Mouse (Mus musculus) spleen, adult 2 months (tissue): ENCODE results near the gene Zfhx3. TPM values are rescaled to one million over a fixed set of nuclear protein-coding genes. Genes with fewer than 3 reads are reported as not detected.

ENCODE experiments used
- DNase-seq, 2 experiments: peaks; one replicate each; pipeline versions ENCODE4 v3.0.0 to v3.0.0-alpha.2; 2012 to 2021; ENCODE audit warnings: low spot score in 2 of 2, low read depth in 1 of 2
- H3K27ac ChIP-seq: fragments of 200-500 bp; 2 replicates; pipeline ENCODE4 v1.5.1; 2012; ENCODE audit warnings: low read length, inconsistent platforms; ENCODE audit not compliant: insufficient read depth
- H3K27me3 ChIP-seq: fragments of 200-500 bp; 2 replicates; pipeline ENCODE4 v1.6.1; 2012; ENCODE audit warnings: mild to moderate bottlenecking, moderate library complexity, low read length, inconsistent platforms; ENCODE audit not compliant: control insufficient read depth, insufficient read depth
- H3K36me3 ChIP-seq: fragments of 200-500 bp; 2 replicates; pipeline ENCODE4 v1.6.1; 2012; ENCODE audit warnings: mild to moderate bottlenecking, low read length, inconsistent platforms; ENCODE audit not compliant: control insufficient read depth, insufficient read depth
- H3K4me1 ChIP-seq: fragments of 200-500 bp; 2 replicates; pipeline ENCODE4 v1.6.1; 2011; ENCODE audit warnings: inconsistent platforms; ENCODE audit not compliant: control insufficient read depth, insufficient read depth, insufficient read length
- H3K4me3 ChIP-seq: fragments of 200-500 bp; 2 replicates; pipeline ENCODE4 v1.5.1; 2011; ENCODE audit warnings: mild to moderate bottlenecking, inconsistent platforms; ENCODE audit not compliant: insufficient read depth, insufficient read length; ENCODE audit errors: extremely low read depth
- CTCF ChIP-seq: fragments of 200-500 bp; IDR thresholded peaks from 2 replicates; pipeline ENCODE4 v1.5.1; 2011; ENCODE audit warnings: mild to moderate bottlenecking, inconsistent platforms; ENCODE audit not compliant: insufficient read depth, insufficient read length, insufficient replicate concordance; ENCODE audit errors: extremely low read depth
- POLR2A ChIP-seq: fragments of 200-500 bp; IDR thresholded peaks from 2 replicates; pipeline ENCODE4 v1.6.1; 2011; ENCODE audit warnings: low read depth, low read length, inconsistent platforms
- WGBS: fragments of 180-500 bp; shearing (Covaris S2); methylation state at CpG from one replicate; pipeline ENCODE4 v1.1.7; 2018; 5-methylcytosine and 5-hydroxymethylcytosine counted together
- polyA plus RNA-seq: library from polyadenylated mRNA; depleted of rRNA; stranded (reverse); fragments of >200 nt; gene quantifications from 2 replicates; pipeline ENCODE4 v1.2.3, GENCODE M21; 2012

Gene Zfhx3
- polyA plus RNA-seq, 1 experiment: 1.5 TPM

DNA sequence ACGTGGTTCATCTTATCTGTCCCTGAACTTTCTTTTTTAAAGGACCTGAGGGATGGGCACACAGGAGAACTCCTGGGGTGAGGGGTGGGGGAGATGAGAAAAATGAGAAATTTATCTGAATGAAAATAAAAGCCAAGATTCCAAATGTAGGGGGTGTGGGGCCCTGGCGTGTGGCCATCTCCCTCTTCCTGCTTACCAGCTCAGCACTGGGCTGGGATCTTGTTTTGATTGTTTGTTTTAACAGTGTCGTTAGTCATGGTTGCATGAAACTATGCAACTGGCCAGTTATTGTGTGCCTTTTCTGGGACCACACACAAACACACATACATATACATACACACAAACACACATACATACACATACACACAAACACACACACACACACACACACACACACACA, 362.9 kb downstream of the Zfhx3 start:
- whole genome bisulfite sequencing: 84% methylated on average over 3 of the region's 3 CpGs
- no peak overlapping the region for H3K27ac ChIP-seq
- no peaks in the 10 kb centered on the region for H3K4me1 ChIP-seq

DNA sequence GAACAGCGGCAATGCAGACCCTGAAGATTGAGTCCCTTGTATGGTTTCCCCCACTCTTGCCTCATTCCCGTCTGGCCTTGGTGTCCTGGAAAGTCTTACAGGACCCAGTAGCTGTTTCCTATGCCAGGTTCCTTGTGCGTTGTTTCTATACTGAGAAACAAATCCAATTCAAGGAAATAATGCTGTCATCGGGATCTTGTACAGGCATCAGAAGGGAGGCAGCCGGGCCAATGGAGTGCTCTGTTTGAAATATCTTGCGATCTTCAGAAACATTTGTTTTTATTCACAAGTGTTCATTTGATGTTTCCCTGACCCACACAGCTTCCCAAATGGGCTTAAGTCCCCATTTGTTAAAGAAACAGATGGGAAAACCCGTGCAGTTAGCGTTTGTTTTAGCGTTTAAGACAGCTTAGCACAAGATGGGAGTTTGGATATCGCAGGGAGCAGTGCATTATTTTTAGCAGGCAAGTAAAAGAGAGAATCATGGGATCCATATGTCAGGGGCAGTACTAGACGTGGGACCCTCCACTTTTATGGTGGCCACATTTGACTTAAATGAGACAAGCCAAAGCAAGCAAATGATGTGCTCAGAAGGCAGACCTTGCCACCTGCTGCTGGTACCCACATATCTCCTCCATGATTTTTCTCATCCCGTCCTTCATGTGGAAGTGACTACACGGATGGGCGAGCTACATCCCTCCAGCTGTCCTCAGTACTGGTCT, 367.2 kb downstream of the Zfhx3 start:
- Histone ChIP-seq H3K4me1 (no peaks in the 10 kb centered on the region), H3K4me3 (no peak overlapping the region), H3K27ac (no peak overlapping the region), H3K36me3 (no peaks in the 10 kb centered on the region), H3K27me3 (no peaks in the 10 kb centered on the region)
- no peak for DNase-seq
- TF ChIP-seq CTCF: no peak
- no peak for TF ChIP-seq POLR2A
- WGBS: 91% methylated on average over 14 of the region's 14 CpGs

More for the DNA sequence above, 362.9 kb downstream of the Zfhx3 start:
- no peaks in the 10 kb centered on the region for H3K36me3 ChIP-seq
- H3K4me3 ChIP-seq: no peak overlapping the region
- TF ChIP-seq CTCF (no peak), POLR2A (no peak)
- DNase-seq: no peak
- no peaks in the 10 kb centered on the region for H3K27me3 ChIP-seq

DNA sequence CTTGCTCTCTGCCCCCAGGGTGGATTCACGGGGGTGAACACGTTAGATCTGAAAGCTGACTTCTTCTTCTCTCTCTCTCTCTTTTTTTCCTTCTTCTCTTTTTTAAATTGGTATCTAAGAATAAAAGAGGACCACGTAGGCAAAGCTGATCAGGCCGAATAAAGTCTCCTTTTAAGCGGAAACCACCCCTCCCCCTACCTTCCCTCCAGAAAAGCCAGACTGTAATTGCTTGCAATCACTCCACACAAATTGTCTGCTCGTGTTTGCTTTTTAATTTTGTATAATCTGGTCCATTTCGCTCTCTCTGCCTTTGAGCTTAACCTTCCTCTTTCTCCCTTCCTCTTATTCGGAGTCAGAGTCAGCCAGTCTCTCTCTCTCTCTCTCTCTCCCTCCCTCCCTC, 372.6 kb downstream of the Zfhx3 start:
- no peak for TF ChIP-seq POLR2A
- TF ChIP-seq CTCF: no peak
- 19% methylated on average over 8 of the region's 8 CpGs for WGBS
- no peaks in the 10 kb centered on the region for H3K4me1 ChIP-seq
- H3K27ac ChIP-seq: no peak overlapping the region
- DNase-seq: no peak
- H3K36me3 ChIP-seq: no peaks in the 10 kb centered on the region
- H3K27me3 ChIP-seq: no peaks in the 10 kb centered on the region
- no peak overlapping the region for H3K4me3 ChIP-seq

DNA sequence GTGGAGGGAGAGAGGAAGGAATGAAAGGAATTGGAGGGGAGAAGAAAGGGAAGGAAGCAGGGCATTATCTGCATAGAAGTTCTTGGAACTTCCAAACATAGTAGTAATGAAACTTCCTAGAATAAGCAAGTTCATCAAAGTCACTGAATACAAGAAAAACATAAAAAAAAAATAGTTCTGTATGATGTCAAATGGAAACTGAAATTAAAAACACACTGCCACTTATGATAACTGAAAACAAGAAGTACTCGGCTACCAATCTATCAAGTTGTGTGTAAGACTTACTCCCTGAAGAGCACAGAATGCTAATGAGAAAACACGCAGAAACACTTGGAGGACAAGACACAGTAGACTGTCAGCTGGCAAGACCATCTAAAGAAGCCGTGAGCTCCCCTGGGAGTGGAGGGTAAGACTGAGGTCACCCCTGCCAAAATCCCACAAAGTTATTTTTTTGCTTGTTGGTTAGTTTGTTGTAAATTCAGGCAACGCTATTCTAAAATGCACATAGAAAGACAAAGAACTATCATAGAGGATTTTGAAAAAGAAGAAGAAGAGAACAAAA, 375.2 kb downstream of the Zfhx3 start:
- Histone ChIP-seq H3K36me3 (no peaks in the 10 kb centered on the region), H3K27me3 (no peaks in the 10 kb centered on the region), H3K4me1 (no peaks in the 10 kb centered on the region), H3K27ac (no peak overlapping the region), H3K4me3 (no peak overlapping the region)
- DNase-seq: no peak
- 32% methylated on average over 4 of the region's 4 CpGs for WGBS
- TF ChIP-seq CTCF (no peak), POLR2A (no peak)

DNA sequence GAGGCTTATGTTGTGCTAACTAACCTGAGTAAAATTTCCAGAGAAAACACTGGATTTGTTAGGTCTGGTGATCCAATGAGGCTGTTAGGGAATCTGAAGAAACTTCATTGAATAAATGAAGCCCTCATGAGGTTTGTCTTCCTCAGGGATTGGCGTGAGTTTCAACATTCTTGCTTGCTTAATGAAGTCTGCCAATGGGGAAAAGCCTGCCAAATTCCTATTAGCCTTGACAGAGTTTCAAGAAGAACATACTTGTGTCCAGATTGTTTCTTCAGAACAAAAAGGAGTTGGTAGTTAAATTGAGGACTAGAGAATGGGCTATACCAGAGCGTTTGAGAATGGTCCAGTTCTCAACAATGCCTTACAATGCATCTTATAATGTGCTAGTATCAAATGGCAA, 385.3 kb downstream of the Zfhx3 start:
- H3K4me1 ChIP-seq: no peaks in the 10 kb centered on the region
- H3K27ac ChIP-seq: no peak overlapping the region
- no peak for DNase-seq
- H3K36me3 ChIP-seq: no peaks in the 10 kb centered on the region
- H3K27me3 ChIP-seq: no peaks in the 10 kb centered on the region
- WGBS: 84% methylated on average over 2 of the region's 2 CpGs
- no peak overlapping the region for H3K4me3 ChIP-seq
- TF ChIP-seq CTCF (no peak), POLR2A (no peak)

DNA sequence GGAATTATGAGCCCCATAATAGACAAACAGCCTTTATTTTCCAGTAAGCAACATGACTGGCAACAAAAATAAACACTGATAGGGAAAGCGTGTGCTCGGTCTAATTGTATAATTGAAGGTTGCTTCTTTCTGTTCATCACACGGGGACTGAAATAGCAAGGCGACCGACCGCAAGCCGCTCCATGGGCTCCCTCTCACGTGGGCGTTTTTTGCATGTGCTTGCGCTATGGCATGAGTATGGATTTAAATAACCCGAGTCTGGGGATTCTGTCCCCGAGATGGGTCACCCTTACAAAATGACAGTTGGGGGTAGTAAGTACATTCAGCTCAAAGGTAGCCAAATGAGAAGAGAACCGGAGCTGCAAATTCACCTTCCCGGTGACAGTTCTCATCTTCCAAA, 405.9 kb downstream of the Zfhx3 start:
- whole genome bisulfite sequencing: 88% methylated on average over 14 of the region's 14 CpGs
- Histone ChIP-seq H3K27ac (no peak overlapping the region), H3K36me3 (no peaks in the 10 kb centered on the region), H3K4me3 (no peak overlapping the region), H3K4me1 (no peaks in the 10 kb centered on the region), H3K27me3 (no peaks in the 10 kb centered on the region)
- no peak for DNase-seq
- TF ChIP-seq CTCF: no peak
- no peak for TF ChIP-seq POLR2A

DNA sequence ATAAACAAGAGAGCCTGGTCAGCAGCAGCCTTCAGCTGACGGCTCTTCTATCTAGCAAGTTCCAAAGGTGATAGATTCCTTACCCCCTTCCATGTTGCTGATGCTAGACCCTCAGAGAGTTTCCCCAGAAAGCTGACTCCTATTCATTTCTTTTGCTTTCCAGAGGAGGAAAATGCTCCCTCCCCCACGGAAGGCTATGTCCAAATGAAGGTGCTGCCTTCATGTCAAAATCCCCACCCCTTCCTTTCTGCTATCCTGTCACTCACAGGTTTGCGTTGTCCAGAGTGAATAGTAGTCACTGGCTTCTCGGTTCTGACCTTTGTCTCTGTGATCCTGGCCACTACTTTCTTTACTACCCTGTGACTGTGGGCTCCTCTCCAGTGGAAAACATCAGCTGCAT, 406.3 kb downstream of the Zfhx3 start:
- Histone ChIP-seq H3K27me3 (no peaks in the 10 kb centered on the region), H3K4me3 (no peak overlapping the region), H3K36me3 (no peaks in the 10 kb centered on the region), H3K4me1 (no peaks in the 10 kb centered on the region), H3K27ac (no peak overlapping the region)
- DNase-seq: no peak
- WGBS: 72% methylated on average over 4 of the region's 4 CpGs
- TF ChIP-seq CTCF (no peak), POLR2A (no peak)
